Mouse (Mus musculus) myocyte (in vitro differentiated cells): Measurements from ENCODE around the gene 3110082I17Rik.

ENCODE experiments used
- CEBPB ChIP-seq: IDR thresholded peaks from 2 replicates; pipeline ENCODE4 v1.6.1; 2011; ENCODE audit warnings: mild to moderate bottlenecking, moderate library complexity; ENCODE audit not compliant: poor library complexity, insufficient read depth, severe bottlenecking
- E2F4 ChIP-seq: IDR thresholded peaks from one replicate; pipeline ENCODE4 v1.6.1; 2011; ENCODE audit warnings: mild to moderate bottlenecking, control low read depth, moderate library complexity; ENCODE audit not compliant: insufficient read depth
- MAX ChIP-seq: IDR thresholded peaks from one replicate; pipeline ENCODE4 v1.6.1; 2011; ENCODE audit warnings: low read depth, mild to moderate bottlenecking, control low read depth
- MYOD1 ChIP-seq, 3 experiments: IDR thresholded peaks; one replicate each; pipeline ENCODE4 v1.6.1; 2011; ENCODE audit warnings: control low read depth in 2 of 3, low read depth in 2 of 3, mild to moderate bottlenecking in 2 of 3, moderate library complexity in 1 of 3; ENCODE audit not compliant: insufficient read length in 2 of 3, control insufficient read depth in 1 of 3
- MYOG ChIP-seq, 3 experiments: IDR thresholded peaks; one replicate each; pipeline ENCODE4 v1.6.1; 2011; ENCODE audit warnings: control low read depth in 2 of 3, low read depth in 2 of 3, mild to moderate bottlenecking in 2 of 3; ENCODE audit not compliant: insufficient read length in 2 of 3, control insufficient read depth in 1 of 3, insufficient read depth in 1 of 3
- POLR2A ChIP-seq: IDR thresholded peaks from one replicate; pipeline ENCODE4 v1.6.1; 2011; ENCODE audit warnings: low read depth, mild to moderate bottlenecking, control low read depth, moderate library complexity; ENCODE audit not compliant: insufficient read length
- POLR2AphosphoS2 ChIP-seq: IDR thresholded peaks from one replicate; pipeline ENCODE4 v1.6.1; 2011; ENCODE audit warnings: low read depth, control low read depth; ENCODE audit not compliant: insufficient read length
- REST ChIP-seq: IDR thresholded peaks from one replicate; pipeline ENCODE4 v1.6.1; 2011; ENCODE audit warnings: mild to moderate bottlenecking, control low read depth, moderate library complexity; ENCODE audit not compliant: insufficient read depth, insufficient read length
- SRF ChIP-seq: IDR thresholded peaks from one replicate; pipeline ENCODE4 v1.6.1; 2011; ENCODE audit warnings: low read depth; ENCODE audit not compliant: control insufficient read depth, insufficient read length
- TCF12 ChIP-seq: IDR thresholded peaks from one replicate; pipeline ENCODE4 v1.6.1; 2011; ENCODE audit warnings: mild to moderate bottlenecking, control low read depth; ENCODE audit not compliant: poor library complexity, insufficient read depth, severe bottlenecking
- TCF3 ChIP-seq: IDR thresholded peaks from one replicate; pipeline ENCODE4 v1.6.1; 2011; ENCODE audit warnings: low read depth, control low read depth; ENCODE audit not compliant: insufficient read length
- USF1 ChIP-seq: IDR thresholded peaks from one replicate; pipeline ENCODE4 v1.6.1; 2011; ENCODE audit warnings: low read depth, mild to moderate bottlenecking, control low read depth, moderate library complexity

DNA sequence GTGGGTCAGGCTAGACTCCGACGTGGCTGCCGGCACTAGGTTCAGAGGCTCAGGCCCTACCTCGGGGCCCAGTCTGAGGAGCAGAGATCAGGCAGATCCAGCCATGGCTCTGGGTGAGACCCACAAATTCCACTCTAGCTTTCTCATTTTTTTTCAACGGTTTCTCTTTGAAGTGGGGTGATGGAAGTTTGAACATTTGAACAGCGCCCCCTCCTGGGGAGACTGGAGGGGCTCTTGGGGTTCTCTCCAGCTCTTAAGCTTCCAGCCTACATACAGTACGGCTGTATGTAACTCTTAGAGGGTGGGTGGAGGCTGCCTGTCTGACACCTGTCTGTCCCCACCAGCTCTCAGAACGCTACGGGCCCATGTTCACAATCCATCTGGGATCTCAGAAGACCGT is 106.8 kb downstream of the 3110082I17Rik start:
- TF ChIP-seq MAX (no peak), E2F4 (no peak), POLR2A (no peak), TCF3 (no peak), MYOD1 (IDR thresholded peaks at IDR 0.05; ENCODE audit: control insufficient read depth in 1 of 3, insufficient read length in 2 of 3, low read depth in 2 of 3) (no peak), POLR2AphosphoS2 (no peak), TCF12 (no peak), CEBPB (no peak), USF1 (no peak), MYOG (IDR thresholded peaks at IDR 0.05; ENCODE audit: control insufficient read depth in 1 of 3, insufficient read depth in 1 of 3, insufficient read length in 2 of 3, low read depth in 2 of 3) (no peak), REST (no peak), SRF (no peak)
